Mouse (Mus musculus) cerebellum, adult 2 months (tissue): ENCODE results near the gene Daam1. TPM values are rescaled to one million over a fixed set of nuclear protein-coding genes. Genes with fewer than 3 reads are reported as not detected.

Experiments used
- DNase-seq, 2 experiments: peaks; one replicate each; pipeline ENCODE4 v3.0.0; 2021
- H3K27ac ChIP-seq: fragments of 200-500 bp; 2 replicates; pipeline ENCODE4 v1.5.1; 2012; ENCODE audit warnings: low read length, control low read depth, inconsistent platforms; ENCODE audit not compliant: insufficient read depth
- H3K27me3 ChIP-seq: fragments of 200-500 bp; 2 replicates; pipeline ENCODE4 v1.6.1; 2012; ENCODE audit warnings: inconsistent platforms, mild to moderate bottlenecking, low read length, moderate library complexity; ENCODE audit not compliant: control insufficient read depth, insufficient read depth
- H3K4me1 ChIP-seq: fragments of 200-500 bp; 2 replicates; pipeline ENCODE4 v1.6.1; 2011; ENCODE audit warnings: low read length; ENCODE audit not compliant: control insufficient read depth, insufficient read depth
- H3K4me3 ChIP-seq: fragments of 200-500 bp; replicated peaks from 2 replicates; pipeline ENCODE3; 2011; ENCODE audit warnings: mild to moderate bottlenecking, low read depth, low read length, control low read depth; ENCODE audit not compliant: insufficient read depth
- CTCF ChIP-seq: fragments of 200-500 bp; IDR thresholded peaks from 2 replicates; pipeline ENCODE4 v1.5.1; 2011; ENCODE audit warnings: low read depth, mild to moderate bottlenecking, control low read depth, low read length, moderate library complexity, borderline replicate concordance; ENCODE audit not compliant: insufficient read depth
- POLR2A ChIP-seq: fragments of 200-500 bp; IDR thresholded peaks from 2 replicates; pipeline ENCODE4 v1.6.1; 2011; ENCODE audit warnings: low read length, control low read depth, borderline replicate concordance; ENCODE audit not compliant: insufficient read depth
- WGBS: fragments of 180-500 bp; shearing (Covaris S2); methylation state at CpG from one replicate; pipeline ENCODE4 v1.1.7; 2018; 5-methylcytosine and 5-hydroxymethylcytosine counted together
- polyA plus RNA-seq: library from polyadenylated mRNA; depleted of rRNA; stranded (reverse); fragments of >200 nt; gene quantifications from 2 replicates; pipeline ENCODE4 v1.2.3, GENCODE M21; 2012

Daam1 gene
- polyA plus RNA-seq, 1 experiment, result 31.2 TPM

DNA sequence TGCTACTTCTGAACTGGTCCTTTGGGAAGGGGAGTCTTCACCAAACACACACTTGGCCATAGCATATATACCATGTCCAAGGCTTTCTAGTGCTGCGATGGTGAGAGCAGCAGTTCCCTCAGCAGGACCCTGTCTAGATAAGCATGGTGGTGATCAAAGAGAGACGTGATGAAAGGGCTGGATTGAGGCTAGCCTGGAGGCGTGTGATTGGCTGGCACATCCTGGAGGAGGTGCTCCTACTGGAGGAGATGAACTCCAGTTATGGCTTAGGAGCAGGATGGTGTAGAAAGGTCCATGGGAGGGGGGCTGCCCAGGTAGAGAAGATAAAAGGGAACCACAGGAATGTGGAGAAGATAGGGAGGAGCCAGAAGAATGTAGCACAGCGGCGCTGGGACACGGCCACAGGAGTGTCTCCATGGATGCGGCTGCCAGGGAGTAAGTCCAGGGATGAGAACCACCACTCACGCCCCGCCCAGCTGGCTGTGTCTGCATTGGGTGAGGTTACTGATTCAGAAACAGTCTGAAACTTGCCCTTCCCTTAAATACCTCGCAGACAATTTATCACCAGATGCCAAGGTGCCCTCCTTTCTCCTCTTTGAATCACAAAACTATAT is 152.3 kb downstream of the Daam1 start:
- H3K27me3 ChIP-seq, result no peaks in the 10 kb centered on the region
- 80% methylated on average over 10 of the region's 10 CpGs for WGBS
- no peak for DNase-seq
- H3K4me3 ChIP-seq, result no peak overlapping the region
- H3K4me1 ChIP-seq, result no peaks in the 10 kb centered on the region
- no peak for TF ChIP-seq CTCF
- H3K27ac ChIP-seq, result no peak overlapping the region

DNA sequence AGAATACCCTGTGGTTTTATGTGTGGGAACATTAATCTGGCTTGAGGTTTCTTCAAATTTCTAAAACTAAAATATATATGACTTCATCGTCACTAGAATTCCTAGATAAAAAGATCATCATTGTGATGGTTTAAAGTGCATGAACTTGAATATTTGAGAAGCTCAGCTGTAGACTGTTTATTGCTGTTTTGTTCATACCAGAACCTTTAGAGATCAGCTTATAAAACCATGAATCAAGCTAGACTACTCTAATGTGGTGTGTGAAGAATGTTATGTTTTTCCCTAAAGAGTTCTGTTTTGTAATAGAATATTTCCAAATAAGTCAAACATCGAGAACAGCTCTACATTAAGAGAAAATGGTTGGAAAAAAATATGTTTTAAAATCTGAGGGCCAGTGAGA is 156.3 kb downstream of the Daam1 start:
- whole genome bisulfite sequencing, result 96% methylated on average over 2 of the region's 2 CpGs
- H3K4me3 ChIP-seq, result no peak overlapping the region
- DNase-seq, result no peak
- H3K4me1 ChIP-seq, result no peaks in the 10 kb centered on the region
- TF ChIP-seq POLR2A, result no peak
- no peak for TF ChIP-seq CTCF
- H3K27me3 ChIP-seq, result no peaks in the 10 kb centered on the region
- no peak overlapping the region for H3K27ac ChIP-seq

DNA sequence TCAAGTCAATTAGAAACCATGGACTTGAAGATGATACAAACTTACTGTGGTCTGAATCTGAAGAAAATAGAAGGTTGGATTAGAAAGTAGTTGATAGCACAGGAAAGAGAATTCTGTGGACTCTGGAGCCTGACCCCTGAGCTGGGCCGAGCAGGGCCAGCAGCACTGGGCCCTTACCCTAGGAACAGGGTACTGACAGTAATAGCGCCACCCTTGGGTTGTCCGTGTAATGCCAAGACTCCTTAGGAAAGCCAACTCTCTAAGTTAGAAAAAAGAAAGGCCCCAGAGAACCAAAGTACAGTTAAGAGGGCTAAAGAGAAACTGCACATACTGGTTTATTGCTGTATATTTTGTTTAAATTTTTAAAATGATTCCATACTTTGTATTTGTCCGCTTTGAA is 157.0 kb downstream of the Daam1 start:
- 83% methylated on average over 4 of the region's 4 CpGs for WGBS
- H3K27ac ChIP-seq, result no peak overlapping the region
- no peak for TF ChIP-seq CTCF
- TF ChIP-seq POLR2A, result no peak
- H3K4me3 ChIP-seq, result no peak overlapping the region
- H3K27me3 ChIP-seq, result no peaks in the 10 kb centered on the region
- no peak for DNase-seq
- no peaks in the 10 kb centered on the region for H3K4me1 ChIP-seq

DNA sequence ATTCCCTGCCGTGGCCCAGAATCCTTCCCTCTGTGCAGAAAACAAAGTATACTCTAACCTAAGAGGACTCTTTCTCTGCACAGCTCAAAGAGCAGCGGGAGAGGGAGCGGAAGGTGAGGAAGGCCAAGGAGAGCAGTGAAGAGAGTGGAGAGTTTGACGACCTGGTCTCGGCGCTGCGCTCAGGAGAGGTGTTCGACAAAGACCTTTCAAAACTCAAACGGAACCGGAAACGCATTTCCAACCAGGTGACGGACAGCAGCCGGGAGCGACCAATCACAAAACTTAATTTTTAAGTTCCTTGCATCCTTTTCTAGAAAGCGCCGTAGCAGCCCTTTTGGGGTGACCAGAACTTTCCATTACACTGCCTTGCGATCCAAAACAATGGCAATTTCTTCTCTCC is 158.7 kb downstream of the Daam1 start:
- Histone ChIP-seq H3K4me1 (no peaks in the 10 kb centered on the region), H3K4me3 (no peak overlapping the region), H3K27me3 (no peaks in the 10 kb centered on the region), H3K27ac (no peak overlapping the region)
- no peak for DNase-seq
- 97% methylated on average over 17 of the region's 17 CpGs for WGBS
- TF ChIP-seq CTCF, result no peak
- no peak for TF ChIP-seq POLR2A

DNA sequence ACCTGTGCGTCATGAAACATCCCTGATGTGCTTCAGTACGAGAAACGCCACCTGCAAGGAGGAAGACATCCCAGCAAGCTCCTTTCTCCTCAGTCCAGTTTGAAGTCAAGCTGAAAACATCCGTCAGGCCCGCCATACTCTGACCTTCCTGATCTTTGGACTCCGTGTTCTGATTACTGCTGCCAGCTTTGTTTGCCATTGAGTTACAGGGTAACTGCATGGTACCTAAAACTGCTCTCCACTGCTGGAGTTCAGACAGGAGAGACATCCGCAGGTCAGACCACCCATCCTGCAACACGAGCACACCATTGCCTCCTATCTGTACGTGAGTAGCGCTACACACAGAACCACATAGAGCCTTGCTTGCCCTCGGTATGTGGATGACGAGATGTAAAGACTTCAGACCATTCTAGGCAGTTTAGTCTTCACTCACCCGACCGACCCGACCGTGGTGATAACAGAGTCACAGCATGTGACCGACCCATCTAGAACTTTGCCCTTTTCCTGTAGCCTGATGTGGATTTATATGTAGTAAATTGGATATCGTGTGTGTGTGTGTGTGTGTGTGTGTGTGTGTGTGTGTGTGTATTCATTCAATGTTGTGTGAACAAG is 161.8 kb downstream of the Daam1 start:
- Histone ChIP-seq H3K4me3 (no peak overlapping the region), H3K27ac (no peak overlapping the region), H3K4me1 (peaks cover 3% of the 10 kb centered on the region), H3K27me3 (no peaks in the 10 kb centered on the region)
- WGBS, result 93% methylated on average over 18 of the region's 18 CpGs
- DNase-seq, result no peak
- TF ChIP-seq POLR2A (no peak), CTCF (no peak)

DNA sequence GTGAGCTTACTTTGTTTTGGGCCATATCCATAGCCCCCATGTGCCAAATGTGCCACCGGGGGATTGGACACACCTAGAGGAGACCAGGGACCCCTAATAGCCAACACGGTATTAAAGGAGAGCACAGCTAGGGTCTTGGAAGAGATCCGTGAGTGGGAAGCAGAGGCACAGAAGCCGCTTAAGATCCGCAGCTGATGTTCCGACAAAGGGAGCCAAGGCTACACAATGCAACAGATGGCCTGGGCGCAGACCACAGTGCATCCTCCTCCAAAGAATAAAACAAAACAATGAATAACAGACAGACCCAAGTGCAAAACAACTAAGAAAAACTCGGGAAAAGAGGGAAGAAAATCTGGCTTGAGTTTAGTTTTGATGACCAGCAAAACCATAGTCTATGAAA is 165.0 kb downstream of the Daam1 start:
- TF ChIP-seq POLR2A (no peak), CTCF (no peak)
- no peak overlapping the region for H3K27ac ChIP-seq
- peaks cover 6% of the 10 kb centered on the region for H3K4me1 ChIP-seq
- WGBS, result 6% methylated on average over 8 of the region's 8 CpGs
- H3K4me3 ChIP-seq, result no peak overlapping the region
- no peaks in the 10 kb centered on the region for H3K27me3 ChIP-seq
- DNase-seq, result no peak

DNA sequence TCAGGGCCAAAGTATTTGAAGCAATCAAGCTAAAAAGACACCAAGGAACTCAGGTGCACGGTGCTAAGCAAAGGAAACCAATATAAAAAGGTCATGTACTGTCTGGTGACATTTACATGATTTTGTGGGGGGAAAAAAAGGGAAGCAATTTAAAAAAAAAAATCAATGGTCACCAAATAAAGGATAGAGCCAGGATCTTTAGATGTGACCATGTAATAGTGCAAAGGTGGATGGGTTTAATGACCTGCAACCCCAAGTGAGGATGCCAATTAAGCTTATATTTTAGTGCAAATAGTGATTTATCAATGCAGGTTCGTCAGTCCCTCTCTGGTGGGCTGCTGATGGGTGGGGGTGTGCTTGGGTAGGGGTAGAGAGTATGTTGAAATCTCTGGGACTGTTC is 166.0 kb downstream of the Daam1 start:
- no peak overlapping the region for H3K4me3 ChIP-seq
- TF ChIP-seq POLR2A (no peak), CTCF (no peak)
- no peak for DNase-seq
- H3K27me3 ChIP-seq, result no peaks in the 10 kb centered on the region
- H3K4me1 ChIP-seq, result peaks cover 10% of the 10 kb centered on the region
- 86% methylated on average over 2 of the region's 2 CpGs for WGBS
- no peak overlapping the region for H3K27ac ChIP-seq

DNA sequence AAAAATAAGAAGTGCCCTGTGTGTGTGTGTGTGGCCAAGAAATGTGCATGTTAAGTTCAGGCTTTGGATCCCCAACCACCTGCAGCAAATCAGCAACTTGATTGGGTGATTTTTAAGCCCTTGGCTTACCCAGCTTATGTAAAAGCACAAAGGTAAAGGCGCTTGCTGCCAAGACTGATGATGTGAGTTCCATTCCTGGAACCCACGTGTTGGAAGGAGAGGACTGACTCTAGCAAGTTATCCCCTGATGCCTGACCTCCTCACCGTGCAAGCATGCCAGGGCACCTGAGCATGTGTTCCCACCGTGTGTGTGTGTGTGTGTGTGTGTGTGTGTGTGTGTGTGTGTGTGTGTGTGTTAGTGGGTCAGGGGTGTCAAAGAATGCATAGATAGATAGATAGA is 166.5 kb downstream of the Daam1 start:
- no peaks in the 10 kb centered on the region for H3K27me3 ChIP-seq
- 52% methylated on average over 4 of the region's 4 CpGs for WGBS
- H3K4me3 ChIP-seq, result no peak overlapping the region
- DNase-seq, result no peak
- no peak overlapping the region for H3K27ac ChIP-seq
- H3K4me1 ChIP-seq, result peaks cover 10% of the 10 kb centered on the region
- TF ChIP-seq CTCF (no peak), POLR2A (no peak)
